Mouse (Mus musculus): ENCODE measurements around the gene Slfn2. TPM values are rescaled to one million over a fixed set of nuclear protein-coding genes. Genes with fewer than 3 reads are reported as not detected.
"Not testable (repeated sequence)": the region's sequence is repeated elsewhere in the genome, so short reads cannot be mapped to it uniquely, and the experiment has no call there.

The Slfn2 gene
- 1,322 and 1,334 TPM in 2 replicates for total RNA-seq (2017)

GRCm38 (mm10) chr11:83064946-83065345, at the start of gene Slfn2:
Gene Slfn2 (plus strand): TSS chr11:83065112.
- peak; percentile 20; the same call in 1 of the 2 replicates for ATAC-seq (ENCODE audit: extremely low read depth, insufficient number of reproducible peaks, low FRiP score, poor library complexity, severe bottlenecking)

- ATAC-seq (ENCODE audit: extremely low read depth, insufficient number of reproducible peaks, low FRiP score, poor library complexity, severe bottlenecking) = peak; percentile 49
Measured at GRCm38 (mm10) chr11:83016093-83016492, 48.8 kb upstream of the Slfn2 start.

GRCm38 (mm10) chr11:83019561-83020519, 45.1 kb upstream of the Slfn2 start:
- ATAC-seq (ENCODE audit: extremely low read depth, insufficient number of reproducible peaks, low FRiP score, poor library complexity, severe bottlenecking) = peak; percentile 37

GRCm38 (mm10) chr11:83020621-83021020, 44.3 kb upstream of the Slfn2 start, which contains the start of gene Slfn8:
Gene Slfn8 (minus strand): TSS chr11:83020810.
- peak; percentile 73; the same call in 1 of the 2 replicates for ATAC-seq (ENCODE audit: extremely low read depth, insufficient number of reproducible peaks, low FRiP score, poor library complexity, severe bottlenecking)

- not testable (repeated sequence) for ATAC-seq (ENCODE audit: extremely low read depth, insufficient number of reproducible peaks, low FRiP score, poor library complexity, severe bottlenecking)
Measured at GRCm38 (mm10) chr11:83038686-83039085, 26.2 kb upstream of the Slfn2 start.

GRCm38 (mm10) chr11:83039156-83039555, 25.8 kb upstream of the Slfn2 start:
- 0 out of 2 replicates have a peak, but pooled peaks have one; percentile 32 for ATAC-seq (ENCODE audit: extremely low read depth, insufficient number of reproducible peaks, low FRiP score, poor library complexity, severe bottlenecking)

GRCm38 (mm10) chr11:83039796-83040195, 25.1 kb upstream of the Slfn2 start:
- no peak for ATAC-seq (ENCODE audit: extremely low read depth, insufficient number of reproducible peaks, low FRiP score, poor library complexity, severe bottlenecking)

GRCm38 (mm10) chr11:83040325-83040724, 24.6 kb upstream of the Slfn2 start:
- peak; percentile 78; the same call in 1 of the 2 replicates for ATAC-seq (ENCODE audit: extremely low read depth, insufficient number of reproducible peaks, low FRiP score, poor library complexity, severe bottlenecking)

- ATAC-seq (ENCODE audit: extremely low read depth, insufficient number of reproducible peaks, low FRiP score, poor library complexity, severe bottlenecking) = no peak
Measured at GRCm38 (mm10) chr11:83041000-83041399, 23.9 kb upstream of the Slfn2 start.

GRCm38 (mm10) chr11:83043891-83044290, 21.0 kb upstream of the Slfn2 start:
- ATAC-seq (ENCODE audit: extremely low read depth, insufficient number of reproducible peaks, low FRiP score, poor library complexity, severe bottlenecking) = no peak

GRCm38 (mm10) chr11:83045642-83046041, 19.3 kb upstream of the Slfn2 start:
- ATAC-seq (ENCODE audit: extremely low read depth, insufficient number of reproducible peaks, low FRiP score, poor library complexity, severe bottlenecking) = no peak

- peak; percentile 85; the same call in 1 of the 2 replicates for ATAC-seq (ENCODE audit: extremely low read depth, insufficient number of reproducible peaks, low FRiP score, poor library complexity, severe bottlenecking)
Measured at GRCm38 (mm10) chr11:83057863-83058262, 7.0 kb upstream of the Slfn2 start.

- no peak for ATAC-seq (ENCODE audit: extremely low read depth, insufficient number of reproducible peaks, low FRiP score, poor library complexity, severe bottlenecking)
Measured at GRCm38 (mm10) chr11:83060412-83061020, 4.4 kb upstream of the Slfn2 start.

- no peak for ATAC-seq (ENCODE audit: extremely low read depth, insufficient number of reproducible peaks, low FRiP score, poor library complexity, severe bottlenecking)
Measured at GRCm38 (mm10) chr11:83061806-83062205, 3.1 kb upstream of the Slfn2 start.

GRCm38 (mm10) chr11:83063126-83063525, 1.8 kb upstream of the Slfn2 start:
- ATAC-seq (ENCODE audit: extremely low read depth, insufficient number of reproducible peaks, low FRiP score, poor library complexity, severe bottlenecking) = no peak

GRCm38 (mm10) chr11:83063941-83064349, 967 bp upstream of the Slfn2 start:
- no peak for ATAC-seq (ENCODE audit: extremely low read depth, insufficient number of reproducible peaks, low FRiP score, poor library complexity, severe bottlenecking)

- ATAC-seq (ENCODE audit: extremely low read depth, insufficient number of reproducible peaks, low FRiP score, poor library complexity, severe bottlenecking) = no peak
Measured at GRCm38 (mm10) chr11:83065441-83066344, 781 bp downstream of the Slfn2 start.

- ATAC-seq (ENCODE audit: extremely low read depth, insufficient number of reproducible peaks, low FRiP score, poor library complexity, severe bottlenecking) = peak; percentile 47
Measured at GRCm38 (mm10) chr11:83066640-83067531, 2.0 kb downstream of the Slfn2 start.

Measured in neutrophil, adult 5-6 weeks (primary cell).